Mouse (Mus musculus) brain, embryonic 14.5 days (tissue): ENCODE results near the gene Vmn1r1.

Experiments used
- CTCF ChIP-seq: fragments of 200-500 bp; IDR thresholded peaks from 2 replicates; pipeline ENCODE4 v1.5.1; 2012; ENCODE audit warnings: inconsistent platforms, mild to moderate bottlenecking, moderate library complexity, borderline replicate concordance; ENCODE audit not compliant: insufficient read depth, insufficient read length; ENCODE audit errors: extremely low read depth
- POLR2A ChIP-seq: fragments of 200-500 bp; IDR thresholded peaks from 2 replicates; pipeline ENCODE4 v1.6.1; 2012; ENCODE audit warnings: mild to moderate bottlenecking, inconsistent platforms, borderline replicate concordance; ENCODE audit not compliant: poor library complexity, insufficient read depth, insufficient read length, severe bottlenecking; ENCODE audit errors: extremely low read depth

GRCm38 (mm10) chr1:182122413-182122812 is 41.9 kb downstream of the Vmn1r1 start:
- TF ChIP-seq CTCF (no peak), POLR2A (no peak)
